Mouse (Mus musculus) lung, adult 2 months (tissue): ENCODE data around the gene Cfdp1.

Experiments
- CTCF ChIP-seq: fragments of 200-500 bp; IDR thresholded peaks from 2 replicates; pipeline ENCODE4 v1.5.1; 2011; ENCODE audit warnings: mild to moderate bottlenecking, low read length, control low read depth; ENCODE audit not compliant: insufficient read depth
- POLR2A ChIP-seq: fragments of 200-500 bp; IDR thresholded peaks from 2 replicates; pipeline ENCODE4 v1.6.1; 2011; ENCODE audit warnings: low read depth, mild to moderate bottlenecking, control low read depth, low read length, borderline replicate concordance; ENCODE audit errors: extremely low read depth

DNA sequence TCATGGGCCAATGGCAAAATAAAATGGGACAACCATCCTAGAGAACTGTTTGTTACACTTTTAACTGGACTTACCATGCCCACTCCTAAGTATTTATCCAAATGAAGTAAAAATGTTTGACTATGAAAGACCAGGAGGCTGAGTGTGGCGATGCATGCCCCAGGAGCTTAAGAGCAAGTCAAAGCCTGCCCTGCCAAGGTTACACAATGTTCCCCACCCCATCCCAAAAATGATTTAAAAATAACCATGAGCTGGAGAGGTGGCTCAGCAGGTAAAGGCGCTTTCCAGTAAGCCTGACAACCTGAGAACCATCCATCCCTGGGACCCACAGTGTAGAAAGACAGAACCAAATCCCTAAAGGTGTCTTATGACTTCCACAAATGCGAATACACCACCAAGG lies 35.5 kb downstream of the Cfdp1 start:
- TF ChIP-seq POLR2A: no peak
- no peak for TF ChIP-seq CTCF
